Mouse (Mus musculus) thymus, adult 2 months (tissue): ENCODE data around the gene Dmrt2.

Experiments
- CTCF ChIP-seq: fragments of 200-500 bp; IDR thresholded peaks from 2 replicates; pipeline ENCODE4 v1.5.1; 2012; ENCODE audit warnings: mild to moderate bottlenecking, control low read depth, low read length, moderate library complexity, borderline replicate concordance; ENCODE audit not compliant: control insufficient read depth, poor library complexity, insufficient read depth; ENCODE audit errors: extremely low read depth
- POLR2A ChIP-seq: fragments of 200-500 bp; IDR thresholded peaks from 2 replicates; pipeline ENCODE4 v1.6.1; 2012; ENCODE audit warnings: mild to moderate bottlenecking, low read length, control low read depth, moderate library complexity; ENCODE audit not compliant: control insufficient read depth, poor library complexity, insufficient read depth; ENCODE audit errors: extremely low read depth

DNA sequence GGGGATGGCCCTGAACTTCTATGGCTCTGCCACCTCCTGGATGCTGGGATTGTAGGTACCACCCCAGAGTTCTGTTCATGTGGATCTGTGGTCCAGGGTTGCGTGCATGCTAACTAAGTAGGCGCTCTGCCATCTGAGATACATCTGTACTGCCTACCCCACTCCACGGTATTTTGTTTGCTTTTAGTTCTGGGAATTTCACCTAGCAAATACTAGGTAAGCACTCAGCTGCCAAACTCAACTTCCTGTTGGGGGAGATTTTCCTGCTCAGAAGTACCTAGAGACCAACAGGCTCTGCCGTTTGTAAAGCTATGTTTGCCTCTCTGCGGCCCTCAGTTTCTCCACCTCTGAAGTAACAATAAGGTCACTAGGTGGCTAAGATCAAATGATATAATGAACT lies 37.1 kb upstream of the Dmrt2 start:
- TF ChIP-seq POLR2A (no peak), CTCF (no peak)
